Mouse (Mus musculus) embryonic facial prominence, embryonic 13.5 days (tissue): ENCODE measurements around the gene Hipk2. TPM values are rescaled to one million over a fixed set of nuclear protein-coding genes. Genes with fewer than 3 reads are reported as not detected.

Experiments
- ATAC-seq: fragments of 200-750 bp; cut with Nextera tagmentation; 2 replicates; pipeline ENCODE4 v1.8.0; 2017; ENCODE audit warnings: low read depth; ENCODE audit not compliant: insufficient number of reproducible peaks, insufficient read depth, low FRiP score, low TSS enrichment
- H3K27ac ChIP-seq: fragments of 300-500 bp; sonication (generic); 2 replicates; pipeline ENCODE4 v1.5.1; 2015; ENCODE audit warnings: moderate library complexity, mild to moderate bottlenecking, inconsistent platforms
- H3K27me3 ChIP-seq: fragments of 300-500 bp; sonication (generic); 2 replicates; pipeline ENCODE4 v1.6.1; 2015; ENCODE audit warnings: mild to moderate bottlenecking, inconsistent platforms
- H3K36me3 ChIP-seq: fragments of 300-500 bp; sonication (generic); 2 replicates; pipeline ENCODE4 v1.6.1; 2015; ENCODE audit warnings: mild to moderate bottlenecking, inconsistent platforms
- H3K4me1 ChIP-seq: fragments of 300-500 bp; sonication (generic); 2 replicates; pipeline ENCODE4 v1.6.1; 2015; ENCODE audit warnings: inconsistent platforms
- H3K4me2 ChIP-seq: fragments of 300-500 bp; sonication (generic); 2 replicates; pipeline ENCODE4 v1.6.1; 2015; ENCODE audit warnings: moderate library complexity, mild to moderate bottlenecking, inconsistent platforms
- H3K4me3 ChIP-seq: fragments of 300-500 bp; sonication (generic); 2 replicates; pipeline ENCODE4 v1.5.1; 2015; ENCODE audit warnings: mild to moderate bottlenecking, inconsistent platforms
- H3K9ac ChIP-seq: fragments of 300-500 bp; sonication (generic); 2 replicates; pipeline ENCODE4 v1.6.1; 2015; ENCODE audit warnings: mild to moderate bottlenecking, inconsistent platforms
- H3K9me3 ChIP-seq: fragments of 300-500 bp; sonication (generic); 2 replicates; pipeline ENCODE4 v1.6.1; 2016; ENCODE audit warnings: inconsistent platforms
- WGBS: fragments of 180-500 bp; shearing (Covaris S2); methylation state at CpG from one replicate; pipeline ENCODE4 v1.1.7; 2015; ENCODE audit warnings: mixed read lengths; 5-methylcytosine and 5-hydroxymethylcytosine counted together
- polyA plus RNA-seq: library from polyadenylated mRNA; unstranded; fragments of >200 nt; fragmentation: Nextera tagmentation; extraction: Ambion mirVana; gene quantifications from 2 replicates; pipeline ENCODE4 v1.2.1, GENCODE M21; 2015

The Hipk2 gene
- polyA plus RNA-seq, 1 experiment from 2014 or later: 16.2 TPM

DNA sequence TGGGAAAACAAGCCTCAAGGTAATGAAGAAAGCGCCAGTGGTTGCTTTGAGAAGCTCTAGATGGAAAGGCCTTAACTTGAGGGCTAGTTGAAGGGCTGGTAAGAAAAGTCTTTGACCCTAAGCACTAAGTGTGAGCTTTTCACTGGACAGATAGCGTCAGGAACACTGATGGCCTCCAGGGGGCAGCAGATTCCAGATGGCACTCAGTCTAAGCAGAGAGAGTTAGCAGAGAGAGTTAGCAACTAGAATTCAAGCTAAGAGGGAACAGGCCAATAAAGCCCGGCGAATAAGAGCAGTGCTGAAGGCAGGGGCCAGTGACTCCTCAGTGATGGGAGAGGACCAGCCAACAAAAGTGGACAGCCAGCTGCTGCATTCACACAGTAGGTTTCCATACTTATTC is 139.7 kb downstream of the Hipk2 start:
- no peak overlapping the region for H3K9ac ChIP-seq
- ATAC-seq: 0 out of 2 replicates have a peak, but pooled peaks have one; percentile 20
- no peak overlapping the region for H3K4me2 ChIP-seq
- H3K27ac ChIP-seq: no peak overlapping the region
- H3K36me3 ChIP-seq: peaks cover 40% of the 10 kb centered on the region
- H3K4me3 ChIP-seq: no peak overlapping the region
- H3K27me3 ChIP-seq: no peaks in the 10 kb centered on the region
- no peaks in the 10 kb centered on the region for H3K4me1 ChIP-seq
- WGBS: 27% methylated on average over 4 of the region's 4 CpGs
- no peaks in the 10 kb centered on the region for H3K9me3 ChIP-seq

DNA sequence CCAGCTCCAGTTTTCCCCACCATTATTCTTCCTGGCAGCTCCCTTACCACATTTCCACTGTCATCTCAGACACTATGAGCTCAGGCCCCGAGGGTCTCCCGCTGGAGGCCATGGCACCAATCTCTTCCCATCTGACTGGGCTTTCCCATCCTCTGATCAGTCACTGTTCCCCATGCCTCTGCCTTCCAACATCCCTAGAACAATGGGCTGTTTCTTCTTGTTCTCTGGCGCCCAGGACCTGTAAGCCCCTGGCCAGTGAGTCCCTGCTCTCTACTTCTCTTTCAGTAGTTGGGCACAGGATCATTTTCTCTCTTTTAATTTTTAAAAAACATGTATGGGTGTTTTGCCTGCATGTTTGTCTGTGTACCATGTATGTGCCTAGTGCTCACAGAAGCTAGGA is 143.3 kb downstream of the Hipk2 start:
- WGBS: 52% methylated on average over 3 of the region's 3 CpGs
- ATAC-seq: no peak
- H3K4me1 ChIP-seq: no peaks in the 10 kb centered on the region
- no peak overlapping the region for H3K9ac ChIP-seq
- no peak overlapping the region for H3K4me3 ChIP-seq
- no peaks in the 10 kb centered on the region for H3K27me3 ChIP-seq
- H3K36me3 ChIP-seq: peaks cover 63% of the 10 kb centered on the region
- no peak overlapping the region for H3K27ac ChIP-seq
- H3K4me2 ChIP-seq: no peak overlapping the region
- no peaks in the 10 kb centered on the region for H3K9me3 ChIP-seq

DNA sequence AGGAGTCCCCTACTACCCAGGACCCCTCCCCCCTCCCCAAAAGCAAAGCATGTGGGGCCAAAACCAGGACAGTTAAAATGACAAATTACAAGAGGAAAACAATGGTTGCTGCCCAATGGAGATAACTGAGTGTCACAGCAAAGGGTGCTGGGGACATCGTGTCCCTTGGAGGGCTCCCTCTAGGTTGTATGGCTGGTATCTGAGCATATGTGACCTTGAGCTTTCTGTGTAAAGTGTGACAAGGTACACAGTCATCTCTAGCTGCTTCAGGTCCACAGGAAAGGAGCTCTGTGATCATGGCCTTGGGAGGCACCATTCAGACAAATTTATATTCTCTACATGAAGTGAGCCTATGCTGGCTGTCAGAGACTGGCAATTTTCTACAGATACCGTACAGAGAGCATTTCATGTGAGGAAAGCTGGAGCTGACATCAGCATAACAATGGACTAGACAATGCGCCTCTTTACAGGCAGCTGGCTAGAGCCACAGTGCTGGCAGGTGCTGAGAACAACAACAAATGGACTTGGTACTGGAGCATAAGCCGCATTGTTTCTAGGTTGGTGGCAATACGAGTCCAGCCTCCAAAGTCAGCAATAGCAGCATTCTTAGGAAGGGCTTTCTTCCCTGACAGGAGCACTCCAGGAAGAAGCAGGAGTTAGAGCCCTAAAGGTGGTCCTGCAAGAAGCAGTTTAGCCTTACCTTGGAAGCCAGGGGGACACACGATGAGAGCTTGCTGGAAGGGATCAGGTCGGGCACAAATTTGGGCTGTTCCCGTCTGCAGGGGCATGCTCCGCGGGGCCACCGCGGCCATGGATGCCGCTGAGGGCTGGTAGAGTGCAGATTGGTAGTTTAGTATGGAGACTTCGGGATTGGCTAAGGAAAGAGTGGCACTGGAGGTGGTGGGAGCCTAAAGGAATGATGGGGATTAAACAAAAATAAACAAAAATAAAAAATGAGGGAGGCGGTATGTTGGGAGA is 145.5 kb downstream of the Hipk2 start:
- Histone ChIP-seq H3K4me2 (no peak overlapping the region), H3K9ac (no peak overlapping the region), H3K9me3 (no peaks in the 10 kb centered on the region), H3K36me3 (peaks cover 53% of the 10 kb centered on the region), H3K27ac (no peak overlapping the region), H3K4me1 (no peaks in the 10 kb centered on the region), H3K4me3 (no peak overlapping the region), H3K27me3 (no peaks in the 10 kb centered on the region)
- no peak for ATAC-seq
- 89% methylated on average over 15 of the region's 15 CpGs for WGBS

DNA sequence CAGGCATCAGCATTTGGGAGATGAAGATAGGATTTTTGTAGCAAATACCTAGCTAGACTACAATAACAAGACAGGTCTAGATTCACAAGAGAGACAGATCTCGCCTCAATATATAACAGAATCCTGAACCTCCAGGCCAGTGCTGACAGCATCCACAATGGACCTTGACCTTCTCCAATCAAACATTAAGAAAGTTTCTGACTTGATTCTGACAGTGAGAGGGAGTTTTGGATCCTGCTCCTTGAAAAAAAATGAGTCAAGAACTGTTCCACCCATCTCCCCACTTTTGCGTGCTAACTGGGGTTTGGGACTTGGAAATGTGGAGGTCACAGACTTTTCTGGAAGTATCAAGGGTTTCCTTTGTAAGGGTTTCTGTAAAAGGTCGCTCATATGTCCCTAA is 150.4 kb downstream of the Hipk2 start:
- peaks cover 40% of the 10 kb centered on the region for H3K36me3 ChIP-seq
- H3K4me3 ChIP-seq: no peak overlapping the region
- no peak overlapping the region for H3K4me2 ChIP-seq
- no peak for ATAC-seq
- no peaks in the 10 kb centered on the region for H3K27me3 ChIP-seq
- no peak overlapping the region for H3K9ac ChIP-seq
- H3K27ac ChIP-seq: no peak overlapping the region
- 88% methylated on average over 3 of the region's 3 CpGs for WGBS
- no peaks in the 10 kb centered on the region for H3K9me3 ChIP-seq
- no peaks in the 10 kb centered on the region for H3K4me1 ChIP-seq

DNA sequence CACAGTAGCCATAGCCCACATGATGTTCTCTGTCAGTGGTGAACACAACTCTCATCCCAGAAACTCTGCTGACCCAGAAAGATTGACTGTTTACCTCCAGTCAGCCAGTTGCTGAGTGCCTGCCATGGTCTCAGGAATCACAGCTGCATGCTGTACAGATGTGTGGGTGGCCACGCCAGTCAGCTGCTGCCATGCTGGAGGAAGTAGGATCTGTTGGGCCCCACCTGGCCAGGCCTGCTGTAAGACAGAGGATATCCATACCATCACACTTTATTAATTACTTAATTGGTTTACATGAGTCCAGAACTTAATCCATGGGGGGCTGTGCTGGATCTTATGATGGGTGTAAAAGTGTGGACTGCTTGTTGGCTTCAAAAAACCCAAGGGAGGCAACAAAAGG is 154.6 kb downstream of the Hipk2 start:
- no peaks in the 10 kb centered on the region for H3K4me1 ChIP-seq
- H3K9me3 ChIP-seq: no peaks in the 10 kb centered on the region
- peaks cover 49% of the 10 kb centered on the region for H3K36me3 ChIP-seq
- no peak overlapping the region for H3K27ac ChIP-seq
- no peak overlapping the region for H3K4me3 ChIP-seq
- 65% methylated on average over 1 of the region's 1 CpGs for WGBS
- H3K27me3 ChIP-seq: no peaks in the 10 kb centered on the region
- H3K4me2 ChIP-seq: no peak overlapping the region
- ATAC-seq: no peak
- H3K9ac ChIP-seq: no peak overlapping the region

DNA sequence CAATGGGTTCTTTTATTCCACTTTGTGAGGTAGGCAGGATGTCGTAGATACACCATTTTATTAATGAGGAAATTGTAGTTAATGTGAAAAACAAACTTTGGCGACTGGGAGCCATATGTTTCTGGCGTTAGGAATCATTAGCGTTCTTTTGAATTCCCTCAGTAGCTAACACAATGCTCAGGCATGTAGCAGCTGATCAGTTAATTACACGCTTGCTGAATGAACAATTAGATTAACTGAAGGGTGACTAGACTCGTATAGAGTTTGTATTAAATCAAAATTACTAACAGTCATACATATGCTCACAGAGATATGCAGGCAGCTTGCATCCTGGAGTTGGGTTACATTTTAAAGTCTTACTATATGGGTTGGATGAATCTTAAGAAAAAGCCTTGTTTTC is 156.7 kb downstream of the Hipk2 start:
- Histone ChIP-seq H3K9me3 (no peaks in the 10 kb centered on the region), H3K4me1 (no peaks in the 10 kb centered on the region), H3K36me3 (peaks cover 70% of the 10 kb centered on the region), H3K4me3 (no peak overlapping the region), H3K9ac (no peak overlapping the region), H3K27ac (no peak overlapping the region), H3K27me3 (no peaks in the 10 kb centered on the region), H3K4me2 (no peak overlapping the region)
- 55% methylated on average over 6 of the region's 6 CpGs for WGBS
- no peak for ATAC-seq

DNA sequence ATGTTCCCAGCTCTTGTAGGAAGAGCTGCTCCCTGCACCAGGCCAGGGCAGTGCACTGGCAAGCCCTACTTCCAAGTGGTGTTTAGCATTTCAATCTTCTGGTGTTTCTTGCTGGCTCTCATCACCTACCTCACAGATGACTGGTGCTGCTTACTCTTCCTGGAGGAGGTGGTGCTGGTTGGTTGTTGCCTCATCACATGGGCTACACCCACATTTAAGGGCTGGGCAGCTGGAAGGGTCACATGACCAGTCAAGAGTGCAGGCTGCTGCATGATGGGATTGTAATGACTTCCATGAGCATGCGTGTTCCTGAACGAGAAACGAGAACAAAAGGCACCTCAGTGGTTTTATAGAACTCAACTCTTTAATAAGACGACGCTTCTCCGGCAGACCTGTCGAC is 157.3 kb downstream of the Hipk2 start:
- Histone ChIP-seq H3K4me1 (no peaks in the 10 kb centered on the region), H3K27me3 (no peaks in the 10 kb centered on the region), H3K4me2 (no peak overlapping the region), H3K36me3 (peaks cover 76% of the 10 kb centered on the region), H3K27ac (no peak overlapping the region), H3K9me3 (no peaks in the 10 kb centered on the region), H3K4me3 (no peak overlapping the region), H3K9ac (no peak overlapping the region)
- no peak for ATAC-seq
- 93% methylated on average over 7 of the region's 7 CpGs for WGBS

DNA sequence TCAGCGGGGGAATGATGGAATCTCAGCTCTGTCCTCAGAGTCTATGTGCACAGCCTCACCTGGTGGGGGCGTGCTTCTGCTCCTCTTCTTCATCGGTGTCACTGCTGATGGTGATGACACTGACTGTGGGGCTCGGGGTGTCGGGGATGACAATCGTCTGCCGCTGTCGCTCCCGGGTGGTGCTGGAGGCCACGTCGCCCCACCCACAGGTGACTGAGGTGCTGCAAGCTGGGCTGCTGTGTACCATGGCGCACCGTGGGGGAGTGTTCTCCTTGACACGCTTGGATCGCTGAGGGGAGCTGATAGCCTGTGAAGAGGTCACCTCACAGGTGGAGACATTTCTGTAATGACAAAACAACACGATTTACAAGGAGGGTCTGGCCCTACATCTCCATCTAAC is 160.1 kb downstream of the Hipk2 start:
- Histone ChIP-seq H3K27me3 (no peaks in the 10 kb centered on the region), H3K36me3 (peaks cover 93% of the 10 kb centered on the region), H3K9ac (no peak overlapping the region; the same call in 1 of the 2 replicates), H3K4me1 (no peaks in the 10 kb centered on the region), H3K4me2 (no peak overlapping the region), H3K27ac (no peak overlapping the region), H3K9me3 (no peaks in the 10 kb centered on the region), H3K4me3 (no peak overlapping the region)
- ATAC-seq: no peak
- WGBS: 94% methylated on average over 16 of the region's 16 CpGs

DNA sequence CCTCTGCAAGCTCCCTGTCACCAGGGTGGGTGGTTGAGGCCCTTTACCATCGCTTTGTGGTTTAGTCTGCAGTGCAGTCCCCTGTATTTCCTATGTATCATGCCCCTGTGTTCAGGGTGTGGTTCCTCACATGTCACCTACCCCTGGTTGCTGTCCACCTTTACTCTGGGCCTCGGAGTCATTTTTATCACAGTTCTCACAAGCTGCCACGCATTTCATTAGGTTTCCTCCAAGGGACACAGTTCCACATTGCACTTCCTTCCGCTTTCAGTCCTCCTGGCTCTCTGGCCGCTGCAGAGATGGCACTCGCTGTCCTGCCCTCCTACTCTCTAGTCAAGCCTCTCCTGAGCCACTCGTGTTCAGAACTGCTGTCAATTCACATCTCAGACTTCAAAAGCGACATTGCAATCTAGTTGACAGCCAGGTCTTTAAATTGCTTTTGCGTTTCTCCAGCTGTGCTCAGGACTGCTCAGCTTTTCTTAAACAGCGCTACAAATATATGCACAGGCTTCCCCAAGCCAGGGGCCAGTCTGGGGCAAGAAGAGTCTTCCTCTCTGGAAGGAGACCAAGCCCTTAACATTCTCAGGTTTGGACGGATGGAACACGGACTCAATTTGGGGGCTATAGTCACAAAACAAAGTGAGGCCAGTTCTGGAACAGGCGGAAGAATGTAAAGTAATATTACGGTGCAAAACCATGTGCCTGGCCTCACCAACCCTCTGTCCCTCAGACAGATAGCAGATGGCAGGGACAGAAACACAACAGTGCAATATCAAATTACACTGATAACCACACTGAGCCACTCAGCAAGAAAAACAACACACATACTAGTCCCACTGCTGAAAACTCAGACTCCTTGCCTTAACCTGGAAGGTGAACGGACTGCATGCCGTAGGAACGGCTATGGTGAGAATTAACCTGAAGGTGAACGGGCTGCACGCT is 161.7 kb downstream of the Hipk2 start:
- 86% methylated on average over 19 of the region's 19 CpGs for WGBS

DNA sequence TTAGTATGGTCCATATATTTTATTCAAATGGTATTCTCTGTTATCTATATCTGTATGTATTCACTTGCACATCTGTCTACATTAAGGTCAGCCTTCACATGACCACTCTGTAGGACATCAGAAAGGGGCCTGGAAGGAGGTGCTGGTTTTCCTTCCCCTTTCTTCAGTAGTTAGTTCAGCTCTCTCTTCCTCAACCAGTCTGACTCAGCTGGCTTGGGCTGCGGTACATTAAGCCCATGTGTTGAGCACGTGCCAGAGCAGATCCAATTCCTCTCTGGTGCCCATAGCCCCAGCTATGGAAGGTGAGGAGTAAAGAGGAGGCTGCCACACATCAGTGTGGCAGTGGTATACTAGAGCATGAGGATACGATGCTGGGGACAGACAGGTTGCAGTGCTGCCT is 165.5 kb downstream of the Hipk2 start:
- Histone ChIP-seq H3K4me1 (no peaks in the 10 kb centered on the region), H3K4me3 (no peak overlapping the region), H3K9me3 (no peaks in the 10 kb centered on the region), H3K9ac (no peak overlapping the region), H3K27me3 (no peaks in the 10 kb centered on the region), H3K36me3 (peaks cover 83% of the 10 kb centered on the region), H3K4me2 (no peak overlapping the region), H3K27ac (no peak overlapping the region)
- 82% methylated on average over 3 of the region's 3 CpGs for WGBS
- ATAC-seq: no peak

More for the DNA sequence above, 161.7 kb downstream of the Hipk2 start:
- Histone ChIP-seq H3K4me1 (no peaks in the 10 kb centered on the region), H3K36me3 (peaks cover 94% of the 10 kb centered on the region), H3K4me3 (no peak overlapping the region), H3K9me3 (no peaks in the 10 kb centered on the region), H3K27ac (no peak overlapping the region), H3K9ac (no peak overlapping the region), H3K4me2 (no peak overlapping the region), H3K27me3 (no peaks in the 10 kb centered on the region)
- ATAC-seq: no peak

DNA sequence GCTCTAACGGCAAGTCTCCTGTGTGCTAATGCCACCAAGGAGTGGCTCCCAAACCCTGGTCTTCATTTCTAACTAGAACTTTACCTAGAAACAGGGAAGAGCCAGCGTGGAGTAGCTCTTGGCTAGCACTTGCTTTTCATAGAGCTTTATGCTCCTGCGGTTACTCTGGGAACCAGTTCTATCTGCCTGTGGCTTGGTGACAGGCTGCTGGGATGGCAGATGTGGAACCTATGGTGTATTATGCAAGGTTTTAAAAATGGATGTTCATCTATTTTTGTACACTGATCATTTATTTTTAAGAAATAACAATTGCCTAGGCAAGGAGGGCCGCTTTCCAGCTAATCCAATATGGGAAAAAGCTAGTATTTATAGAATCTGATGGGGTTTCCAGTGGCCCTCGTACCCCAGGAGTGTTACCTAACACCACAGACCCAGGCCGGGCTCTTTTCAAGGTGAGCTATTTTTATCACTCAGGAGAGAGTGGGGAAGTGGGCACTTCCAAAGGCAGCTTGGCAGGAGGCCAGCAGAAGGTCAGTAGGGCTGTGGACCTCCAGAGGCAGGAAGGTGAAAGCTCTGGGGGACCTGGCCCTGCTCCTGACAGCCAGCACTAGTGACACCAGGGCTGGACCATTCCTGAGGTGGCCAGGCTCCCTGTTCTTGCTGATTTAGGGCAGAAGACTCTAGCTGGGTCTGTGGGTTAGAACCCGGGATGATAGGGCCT is 171.5 kb downstream of the Hipk2 start:
- peaks cover 70% of the 10 kb centered on the region for H3K36me3 ChIP-seq
- ATAC-seq: no peak
- no peaks in the 10 kb centered on the region for H3K9me3 ChIP-seq
- H3K9ac ChIP-seq: no peak overlapping the region
- H3K27ac ChIP-seq: no peak overlapping the region
- no peak overlapping the region for H3K4me2 ChIP-seq
- no peak overlapping the region for H3K4me3 ChIP-seq
- H3K4me1 ChIP-seq: peaks cover 11% of the 10 kb centered on the region; the same call in 1 of the 2 replicates
- 76% methylated on average over 7 of the region's 7 CpGs for WGBS
- no peaks in the 10 kb centered on the region for H3K27me3 ChIP-seq
